Mouse (Mus musculus) embryonic facial prominence, embryonic 12.5 days (tissue): ENCODE measurements at regions not wholly inside any gene's neighbourhood (a gene's known extent, or its start where the extent isn't known, plus 50 kb on each side); places are given as distances from the start of the nearest gene placed in this dataset.

ENCODE experiments used
- ATAC-seq: fragments of 200-750 bp; cut with Nextera tagmentation; 2 replicates; pipeline ENCODE4 v1.8.0; 2017; ENCODE audit not compliant: insufficient number of reproducible peaks, insufficient read depth, low FRiP score, low TSS enrichment
- H3K27ac ChIP-seq: fragments of 300-500 bp; sonication (generic); 2 replicates; pipeline ENCODE4 v1.5.1; 2016; ENCODE audit warnings: mild to moderate bottlenecking
- H3K27me3 ChIP-seq: fragments of 300-500 bp; sonication (generic); 2 replicates; pipeline ENCODE4 v1.6.1; 2016; ENCODE audit warnings: mild to moderate bottlenecking, moderate library complexity
- H3K36me3 ChIP-seq: fragments of 300-500 bp; sonication (generic); 2 replicates; pipeline ENCODE4 v1.6.1; 2016; ENCODE audit warnings: mild to moderate bottlenecking
- H3K4me1 ChIP-seq: fragments of 300-500 bp; sonication (generic); 2 replicates; pipeline ENCODE4 v1.6.1; 2016
- H3K4me2 ChIP-seq: fragments of 300-500 bp; sonication (generic); replicated peaks from 2 replicates; pipeline ENCODE4 v1.6.1; 2016; ENCODE audit warnings: mild to moderate bottlenecking, moderate library complexity
- H3K4me3 ChIP-seq: fragments of 300-500 bp; sonication (generic); 2 replicates; pipeline ENCODE4 v1.5.1; 2016; ENCODE audit warnings: mild to moderate bottlenecking
- H3K9ac ChIP-seq: fragments of 300-500 bp; sonication (generic); 2 replicates; pipeline ENCODE4 v1.6.1; 2016; ENCODE audit warnings: mild to moderate bottlenecking, moderate library complexity
- H3K9me3 ChIP-seq: fragments of 300-500 bp; sonication (generic); 2 replicates; pipeline ENCODE4 v1.6.1; 2016; ENCODE audit warnings: mild to moderate bottlenecking, moderate library complexity
- WGBS: fragments of 180-500 bp; shearing (Covaris S2); methylation state at CpG from one replicate; pipeline ENCODE4 v1.1.7; 2016; 5-methylcytosine and 5-hydroxymethylcytosine counted together

GRCm38 (mm10) chr5:116758687-116759086 lies 167.1 kb upstream of the Srrm4 start:
- 71% methylated on average over 14 of the region's 14 CpGs for WGBS
- ATAC-seq, result no peak
- no peak overlapping the region for H3K9ac ChIP-seq
- no peaks in the 10 kb centered on the region for H3K36me3 ChIP-seq
- no peaks in the 10 kb centered on the region for H3K4me1 ChIP-seq
- H3K4me2 ChIP-seq, result no peak overlapping the region
- no peak overlapping the region for H3K27ac ChIP-seq
- H3K4me3 ChIP-seq, result no peak overlapping the region
- H3K9me3 ChIP-seq, result no peaks in the 10 kb centered on the region
- no peaks in the 10 kb centered on the region for H3K27me3 ChIP-seq

- 67% methylated on average over 2 of the region's 2 CpGs for WGBS
- Histone ChIP-seq H3K36me3 (no peaks in the 10 kb centered on the region), H3K4me1 (no peaks in the 10 kb centered on the region), H3K9ac (no peak overlapping the region), H3K4me3 (no peak overlapping the region), H3K4me2 (no peak overlapping the region), H3K27ac (no peak overlapping the region), H3K9me3 (no peaks in the 10 kb centered on the region), H3K27me3 (no peaks in the 10 kb centered on the region)
- no peak for ATAC-seq
These were observed 161.3 kb upstream of the Srrm4 start for GRCm38 (mm10) chr5:116752941-116753340.

GRCm38 (mm10) chr5:116752096-116752495 lies 160.5 kb upstream of the Srrm4 start:
- no peaks in the 10 kb centered on the region for H3K4me1 ChIP-seq
- no peak overlapping the region for H3K9ac ChIP-seq
- no peak overlapping the region for H3K4me3 ChIP-seq
- no peak overlapping the region for H3K4me2 ChIP-seq
- no peaks in the 10 kb centered on the region for H3K9me3 ChIP-seq
- no peak for ATAC-seq
- WGBS, result 56% methylated on average over 1 of the region's 1 CpGs
- no peak overlapping the region for H3K27ac ChIP-seq
- no peaks in the 10 kb centered on the region for H3K36me3 ChIP-seq
- H3K27me3 ChIP-seq, result no peaks in the 10 kb centered on the region

- ATAC-seq, result no peak
- 90% methylated on average over 4 of the region's 4 CpGs for WGBS
These were observed 154.2 kb upstream of the Srrm4 start for GRCm38 (mm10) chr5:116745776-116746175.

GRCm38 (mm10) chr5:116744389-116744788 lies 152.8 kb upstream of the Srrm4 start:
- Histone ChIP-seq H3K27ac (no peak overlapping the region), H3K36me3 (no peaks in the 10 kb centered on the region), H3K27me3 (no peaks in the 10 kb centered on the region), H3K4me3 (no peak overlapping the region), H3K9me3 (no peaks in the 10 kb centered on the region), H3K9ac (no peak overlapping the region), H3K4me2 (no peak overlapping the region), H3K4me1 (no peaks in the 10 kb centered on the region)
- no peak for ATAC-seq
- WGBS, result 54% methylated on average over 10 of the region's 10 CpGs

More at GRCm38 (mm10) chr5:116745776-116746175, 154.2 kb upstream of the Srrm4 start:
- no peaks in the 10 kb centered on the region for H3K4me1 ChIP-seq
- H3K27ac ChIP-seq, result no peak overlapping the region
- no peak overlapping the region for H3K4me2 ChIP-seq
- H3K9ac ChIP-seq, result no peak overlapping the region
- no peaks in the 10 kb centered on the region for H3K27me3 ChIP-seq
- H3K9me3 ChIP-seq, result no peaks in the 10 kb centered on the region
- H3K4me3 ChIP-seq, result no peak overlapping the region
- no peaks in the 10 kb centered on the region for H3K36me3 ChIP-seq

- no peak for ATAC-seq
- 88% methylated on average over 4 of the region's 4 CpGs for WGBS
- Histone ChIP-seq H3K4me2 (no peak overlapping the region), H3K36me3 (no peaks in the 10 kb centered on the region), H3K4me1 (no peaks in the 10 kb centered on the region), H3K9me3 (peaks cover 4% of the 10 kb centered on the region; the same call in 1 of the 2 replicates), H3K4me3 (no peak overlapping the region), H3K9ac (no peak overlapping the region), H3K27me3 (no peaks in the 10 kb centered on the region), H3K27ac (no peak overlapping the region)
These were observed 144.0 kb upstream of the Srrm4 start for GRCm38 (mm10) chr5:116735622-116736021.

- H3K4me1 ChIP-seq, result no peaks in the 10 kb centered on the region
- no peaks in the 10 kb centered on the region for H3K36me3 ChIP-seq
- H3K27me3 ChIP-seq, result no peaks in the 10 kb centered on the region
- no peak overlapping the region for H3K27ac ChIP-seq
- H3K9me3 ChIP-seq, result peaks cover 4% of the 10 kb centered on the region; the same call in 1 of the 2 replicates
- no peak for ATAC-seq
- no peak overlapping the region for H3K4me3 ChIP-seq
- H3K4me2 ChIP-seq, result no peak overlapping the region
- H3K9ac ChIP-seq, result no peak overlapping the region
- WGBS, result 87% methylated on average over 3 of the region's 3 CpGs
These were observed 139.9 kb upstream of the Srrm4 start for GRCm38 (mm10) chr5:116731509-116731908.

- 80% methylated on average over 1 of the region's 1 CpGs for WGBS
- H3K9ac ChIP-seq, result no peak overlapping the region
- ATAC-seq, result no peak
- no peaks in the 10 kb centered on the region for H3K36me3 ChIP-seq
- no peaks in the 10 kb centered on the region for H3K27me3 ChIP-seq
- H3K4me1 ChIP-seq, result no peaks in the 10 kb centered on the region
- H3K27ac ChIP-seq, result no peak overlapping the region
- H3K4me2 ChIP-seq, result no peak overlapping the region
- no peaks in the 10 kb centered on the region for H3K9me3 ChIP-seq
- H3K4me3 ChIP-seq, result no peak overlapping the region
These were observed 127.6 kb upstream of the Srrm4 start for GRCm38 (mm10) chr5:116719200-116719599.

- WGBS, result 29% methylated on average over 7 of the region's 7 CpGs
- H3K27ac ChIP-seq, result no peak overlapping the region
- H3K4me3 ChIP-seq, result no peak overlapping the region
- H3K27me3 ChIP-seq, result no peaks in the 10 kb centered on the region
- ATAC-seq, result no peak
- no peak overlapping the region for H3K4me2 ChIP-seq
- no peaks in the 10 kb centered on the region for H3K9me3 ChIP-seq
- H3K4me1 ChIP-seq, result no peaks in the 10 kb centered on the region
- no peak overlapping the region for H3K9ac ChIP-seq
- no peaks in the 10 kb centered on the region for H3K36me3 ChIP-seq
These were observed 122.6 kb upstream of the Srrm4 start for GRCm38 (mm10) chr5:116714256-116714655.

GRCm38 (mm10) chr5:116712056-116712455 lies 120.4 kb upstream of the Srrm4 start:
- Histone ChIP-seq H3K4me1 (no peaks in the 10 kb centered on the region), H3K4me2 (no peak overlapping the region), H3K9me3 (no peaks in the 10 kb centered on the region), H3K9ac (no peak overlapping the region), H3K27ac (no peak overlapping the region), H3K36me3 (no peaks in the 10 kb centered on the region), H3K27me3 (no peaks in the 10 kb centered on the region), H3K4me3 (no peak overlapping the region)
- ATAC-seq, result no peak
- WGBS, result 91% methylated on average over 3 of the region's 3 CpGs

GRCm38 (mm10) chr5:116708505-116708904 lies 116.9 kb upstream of the Srrm4 start:
- 38% methylated on average over 6 of the region's 6 CpGs for WGBS
- Histone ChIP-seq H3K9me3 (no peaks in the 10 kb centered on the region), H3K4me1 (no peaks in the 10 kb centered on the region), H3K4me2 (no peak overlapping the region), H3K27ac (no peak overlapping the region), H3K9ac (no peak overlapping the region), H3K36me3 (no peaks in the 10 kb centered on the region), H3K4me3 (no peak overlapping the region), H3K27me3 (no peaks in the 10 kb centered on the region)
- no peak for ATAC-seq

- no peak overlapping the region for H3K4me2 ChIP-seq
- ATAC-seq, result no peak
- H3K4me3 ChIP-seq, result no peak overlapping the region
- no peak overlapping the region for H3K27ac ChIP-seq
- H3K4me1 ChIP-seq, result no peaks in the 10 kb centered on the region
- WGBS, result 80% methylated on average over 5 of the region's 5 CpGs
- no peak overlapping the region for H3K9ac ChIP-seq
- no peaks in the 10 kb centered on the region for H3K36me3 ChIP-seq
- no peaks in the 10 kb centered on the region for H3K27me3 ChIP-seq
- H3K9me3 ChIP-seq, result no peaks in the 10 kb centered on the region
These were observed 70.8 kb upstream of the Srrm4 start for GRCm38 (mm10) chr5:116662466-116662865.

- no peaks in the 10 kb centered on the region for H3K4me1 ChIP-seq
- no peaks in the 10 kb centered on the region for H3K36me3 ChIP-seq
- 68% methylated on average over 2 of the region's 2 CpGs for WGBS
- H3K9me3 ChIP-seq, result no peaks in the 10 kb centered on the region
- no peak for ATAC-seq
- H3K27me3 ChIP-seq, result no peaks in the 10 kb centered on the region
- no peak overlapping the region for H3K27ac ChIP-seq
- no peak overlapping the region for H3K9ac ChIP-seq
- H3K4me2 ChIP-seq, result no peak overlapping the region
- no peak overlapping the region for H3K4me3 ChIP-seq
These were observed 70.2 kb upstream of the Srrm4 start for GRCm38 (mm10) chr5:116661851-116662250.
